ENCODE assay signal across 10 mouse cellular contexts in genomic region chr1:133766901-133767529, GRCm38 (mm10). TPM values are rescaled to one million over a fixed set of nuclear protein-coding genes. Genes with fewer than 3 reads are reported as not detected.
A peak's percentile ranks its signal among the peaks of the same experiment; 100 is the strongest.
DNase-seq lines count a peak whose midpoint lies in the region; ATAC-seq and TF ChIP-seq lines count a peak whose summit lies in the region.
"Had no signal": no experiment of that assay in that cellular context is flagged by ENCODE, and none has a peak within 500 bp of the region (broad histone marks: within the 10 kb centered on the region; RNA-seq: fewer than 3 reads in every experiment).

No protein-coding gene starts in this region.

- no peaks in the 10 kb centered on the region for H3K9me3 ChIP-seq in heart, embryonic 11.5 days (replicated peaks; ENCODE audit: control insufficient read depth, low read length)
- no peaks in the 10 kb centered on the region for H3K9me3 ChIP-seq in intestine, postnatal 0 days (ENCODE audit: control insufficient read depth)

- 13% methylated on average over 11 of the region's 11 CpGs for WGBS in heart, embryonic 11.5 days (ENCODE audit: insufficient replicate concordance)
- WGBS in intestine, postnatal 0 days, result 38% methylated on average over 11 of the region's 11 CpGs

- H3K36me3 ChIP-seq in heart, embryonic 11.5 days (ENCODE audit: control insufficient read depth, insufficient read depth, low read length), result peaks cover 4% of the 10 kb centered on the region; the same call in 1 of the 2 replicates
- 0 out of 2 replicates have a peak, but pooled peaks cover 3% of the 10 kb centered on the region for H3K36me3 ChIP-seq in intestine, postnatal 0 days (ENCODE audit: control insufficient read depth, insufficient read depth)

- no peak for DNase-seq in heart, postnatal 10 days
- peak; percentile 28 for DNase-seq in urinary bladder, postnatal 14 days (ENCODE audit: low spot score)
- no peak for DNase-seq in urinary bladder, postnatal 10 days (ENCODE audit: low spot score)
- DNase-seq in frontal cortex, postnatal 10 days (ENCODE audit: low spot score in 2 of 2), result no peak
- DNase-seq in spleen, adult 18-20 months, result no peak
- no peak for DNase-seq in layer of hippocampus, adult 2 months (ENCODE audit: low spot score in 2 of 2)
- DNase-seq: adrenal gland, adult 8-10 months; cerebellum, adult 2 months had no signal

- ATAC-seq in heart, embryonic 11.5 days (replicated peaks; ENCODE audit: insufficient number of reproducible peaks, low FRiP score, low TSS enrichment), result no peak
- ATAC-seq in intestine, postnatal 0 days, result no peak

- H3K4me1 ChIP-seq in heart, embryonic 11.5 days (ENCODE audit: control insufficient read depth, insufficient read depth, low read length), result peaks cover 60% of the 10 kb centered on the region
- H3K4me1 ChIP-seq in intestine, postnatal 0 days (replicated peaks; ENCODE audit: control insufficient read depth, insufficient read depth, low read length), result no peaks in the 10 kb centered on the region

- no peak overlapping the region for H3K4me3 ChIP-seq in heart, embryonic 11.5 days (ENCODE audit: low read depth, low read length)
- no peak overlapping the region for H3K4me3 ChIP-seq in intestine, postnatal 0 days (ENCODE audit: low read depth, low read length)
- no peak overlapping the region for H3K4me3 ChIP-seq in layer of hippocampus, adult 2 months

- intact Hi-C loops in heart, postnatal 10 days (cut with DNase I), result no loop called here

- 0 out of 2 replicates have a peak overlapping the region, but pooled peaks have one; percentile 3 for H3K9ac ChIP-seq in heart, embryonic 11.5 days (ENCODE audit: low read depth, low read length)
- H3K9ac ChIP-seq in intestine, postnatal 0 days (ENCODE audit: low read depth, low read length), result no peak overlapping the region

- peak overlapping the region; percentile 50; the same call in 1 of the 2 replicates for H3K27ac ChIP-seq in heart, embryonic 11.5 days (ENCODE audit: low read depth, low read length)
- peak overlapping the region; percentile 10 for H3K27ac ChIP-seq in intestine, postnatal 0 days (ENCODE audit: low read depth, low read length)
- no peak overlapping the region for H3K27ac ChIP-seq in layer of hippocampus, adult 2 months

- no peak for TF ChIP-seq CTCF in intestine, postnatal 0 days (IDR thresholded peaks at IDR 0.05; ENCODE audit: low read depth)
- TF ChIP-seq CTCF in layer of hippocampus, adult 2 months (conservative IDR thresholded peaks at IDR 0.05), result no peak

- no peaks in the 10 kb centered on the region for H3K27me3 ChIP-seq in heart, embryonic 11.5 days (ENCODE audit: control insufficient read depth, insufficient read depth, low read length)
- H3K27me3 ChIP-seq in intestine, postnatal 0 days (replicated peaks; ENCODE audit: control insufficient read depth, insufficient read depth, low read length), result no peaks in the 10 kb centered on the region

- H3K4me2 ChIP-seq in heart, embryonic 11.5 days, result no peak overlapping the region
- no peak overlapping the region for H3K4me2 ChIP-seq in intestine, postnatal 0 days (replicated peaks; ENCODE audit: low read depth)

RNA-seq across cellular contexts. Expression of gene Atp2b4, which starts 33.8 kb away (rescaled TPM):
- polyA plus RNA-seq in heart, embryonic 11.5 days (2014; fragmentation: Nextera tagmentation; extraction: Ambion mirVana), result 26.1 and 35.6 TPM in 2 replicates
- 10 to 100 TPM; 34.4 to 38.8 TPM for total RNA-seq in heart, postnatal 10 days (2021)
- polyA plus RNA-seq in intestine, postnatal 0 days (2015; fragmentation: Nextera tagmentation; extraction: Ambion mirVana), result 9.8 and 11.8 TPM in 2 replicates
- total RNA-seq in layer of hippocampus, adult 2 months (2021), result 10 to 100 TPM; 78.4 to 89.6 TPM
